Mouse (Mus musculus) cerebellum, postnatal 36 days (tissue): ENCODE results near the gene Kpnb1.

Source experiments
- DNase-seq, 2 experiments: peaks; one replicate each; pipeline ENCODE4 v3.0.0; 2021 to 2022; ENCODE audit warnings: mixed read lengths in 2 of 2

The Kpnb1 gene

DNA sequence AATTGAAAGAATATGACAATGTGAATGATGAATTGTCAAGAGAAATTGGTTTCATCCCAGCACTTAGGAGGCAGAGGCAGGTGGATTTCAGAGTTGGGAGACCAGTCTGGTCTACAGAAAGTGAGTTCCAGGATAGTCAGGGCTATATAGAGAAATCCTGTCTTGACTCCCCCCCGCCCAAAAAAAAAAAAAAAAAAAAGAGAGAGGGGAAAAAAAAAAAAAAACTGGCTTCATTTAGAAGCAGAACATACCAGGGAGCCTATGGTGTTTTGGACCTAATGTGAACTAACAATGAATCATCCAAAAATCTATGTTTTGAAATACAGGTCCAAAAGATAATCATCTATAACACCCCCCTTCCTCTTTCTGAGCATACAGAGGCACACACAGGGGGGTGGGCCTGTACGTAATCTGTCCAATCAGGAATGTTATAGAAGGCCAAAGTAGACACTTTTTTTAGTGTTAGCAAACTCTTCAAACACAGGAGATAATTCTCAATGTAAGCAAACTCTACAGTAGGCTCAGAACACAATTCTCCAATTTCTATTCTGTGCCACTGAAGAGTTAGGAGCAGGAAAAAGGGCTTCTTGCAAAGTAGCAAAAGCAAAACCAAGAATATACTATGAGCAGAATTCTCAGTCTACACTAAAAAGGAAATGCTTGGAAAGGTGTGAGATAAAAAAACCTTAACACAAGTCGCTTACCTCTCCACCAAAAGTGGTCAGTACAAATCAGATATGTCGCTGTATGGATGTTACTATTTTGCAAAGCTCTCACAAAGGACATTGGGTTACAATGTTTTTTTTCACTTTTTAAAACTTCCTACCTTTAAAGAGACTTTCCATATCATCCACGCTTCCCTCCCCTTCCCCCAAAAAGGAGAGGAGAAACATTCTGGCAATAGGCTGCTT, 1.7 kb downstream of the Kpnb1 start:
- DNase-seq: no peak

DNA sequence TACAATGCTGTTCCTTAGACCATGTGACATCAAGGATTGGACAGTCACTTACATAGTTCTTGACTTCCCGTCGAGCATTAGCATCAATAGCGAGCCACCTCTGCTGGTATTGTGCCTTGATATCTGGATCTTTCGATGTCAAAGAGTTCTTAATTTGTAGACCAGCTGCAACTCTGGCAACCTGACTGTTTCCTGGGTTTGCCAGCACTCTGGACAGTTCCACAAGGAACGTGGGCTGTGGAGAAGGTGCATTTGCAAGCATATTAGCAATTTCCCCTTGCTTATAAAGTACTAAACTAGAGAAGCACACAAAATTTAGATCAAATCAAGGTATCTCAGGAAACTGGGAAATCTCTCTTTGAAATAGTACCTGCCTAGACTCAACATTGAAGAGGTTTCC, 2.8 kb downstream of the Kpnb1 start:
- no peak for DNase-seq

DNA sequence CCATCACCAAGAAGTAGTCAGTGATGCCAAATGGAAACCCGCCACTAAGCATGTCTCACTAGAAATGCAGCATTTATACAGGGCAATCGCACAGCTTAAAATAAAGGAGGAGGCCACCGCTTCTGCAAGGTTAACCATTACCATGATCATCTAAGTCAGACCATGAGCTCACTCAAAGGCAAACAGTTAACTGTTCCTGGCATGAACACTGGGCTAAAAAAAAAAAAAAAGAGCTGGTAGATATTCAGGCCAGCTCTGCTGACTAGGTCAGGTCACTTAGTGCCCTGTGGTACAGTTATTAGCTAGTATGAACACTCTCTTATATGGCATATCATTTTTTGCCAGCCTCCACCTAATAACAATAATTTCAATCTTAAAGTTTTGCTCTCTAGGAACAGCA, 5.2 kb downstream of the Kpnb1 start:
- DNase-seq: no peak

DNA sequence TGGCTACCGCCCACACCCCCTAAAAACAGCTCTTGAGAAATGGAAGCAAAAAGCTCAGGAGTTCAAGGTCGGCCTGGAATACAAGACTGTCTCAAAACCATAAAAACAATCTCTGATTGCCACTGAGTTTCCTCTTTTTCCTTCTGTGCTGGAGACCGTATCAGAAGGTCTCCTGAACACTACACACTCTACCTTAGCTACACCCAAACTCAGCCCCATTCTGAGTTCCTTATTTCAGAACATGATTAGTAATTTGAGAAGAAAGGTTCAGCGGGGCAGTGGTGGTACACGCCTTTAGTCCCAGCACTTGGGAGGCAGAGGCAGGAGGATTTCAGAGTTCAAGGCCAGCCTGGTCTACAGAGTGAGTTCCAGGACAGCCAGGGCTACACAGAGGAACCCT, 6.6 kb downstream of the Kpnb1 start:
- no peak for DNase-seq

DNA sequence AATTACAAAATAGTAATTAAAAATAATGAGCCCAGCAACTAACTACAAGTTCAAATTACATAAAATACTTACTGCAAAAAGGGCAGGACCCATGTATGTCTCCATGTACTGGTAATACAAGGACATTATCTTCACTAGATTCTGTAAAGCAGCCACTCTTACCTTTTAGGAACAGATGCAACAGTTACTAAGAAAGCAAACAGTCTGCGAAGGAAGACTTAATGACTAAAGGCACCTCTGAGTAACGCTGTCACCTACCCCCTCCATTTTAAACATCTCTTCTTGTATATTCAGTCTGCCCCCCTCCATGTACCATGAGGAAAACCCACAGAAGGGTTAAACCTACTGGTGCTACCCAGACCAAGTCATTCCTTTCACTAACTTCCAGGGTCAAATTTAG, 9.5 kb downstream of the Kpnb1 start:
- DNase-seq: no peak

DNA sequence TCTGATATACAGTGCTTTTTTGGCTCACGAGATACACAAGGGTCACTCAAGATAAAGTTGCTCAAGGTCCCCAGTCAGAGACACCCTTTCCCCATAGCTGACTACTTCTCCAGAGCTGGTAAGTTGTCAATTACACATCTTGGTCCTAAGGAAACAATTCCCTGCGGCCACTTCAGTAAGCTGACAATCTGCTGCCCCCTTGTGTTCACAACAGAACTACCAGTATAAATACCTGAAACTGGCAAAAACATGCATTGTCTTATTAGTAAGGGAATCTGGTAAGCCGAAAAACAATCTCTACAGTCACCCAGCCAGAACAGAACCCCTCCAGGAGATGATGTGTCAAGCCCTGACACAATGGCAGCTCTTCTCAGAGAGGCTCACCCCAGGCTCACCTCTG, 10.8 kb downstream of the Kpnb1 start:
- peak; percentile 42 to 70 for DNase-seq

DNA sequence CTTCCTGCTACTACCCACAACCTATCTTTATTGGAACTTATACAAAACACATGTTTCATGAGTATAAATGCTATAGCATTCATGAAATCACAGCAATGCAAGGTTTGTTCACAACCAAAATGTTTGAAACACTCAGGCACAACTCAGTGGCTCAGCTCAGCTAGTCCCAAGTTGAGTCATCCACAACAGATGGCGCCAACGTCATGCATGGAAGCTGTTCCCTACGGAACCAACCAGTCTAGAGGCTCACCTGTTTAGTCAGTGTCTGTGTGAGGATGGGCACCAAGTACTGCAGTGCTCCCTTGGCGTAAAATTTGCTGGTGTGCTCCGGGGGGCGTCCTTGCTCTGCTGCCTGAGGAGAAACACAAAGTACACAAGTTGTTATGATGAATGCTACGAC, 12.2 kb downstream of the Kpnb1 start:
- DNase-seq: peak; percentile 41 to 42

DNA sequence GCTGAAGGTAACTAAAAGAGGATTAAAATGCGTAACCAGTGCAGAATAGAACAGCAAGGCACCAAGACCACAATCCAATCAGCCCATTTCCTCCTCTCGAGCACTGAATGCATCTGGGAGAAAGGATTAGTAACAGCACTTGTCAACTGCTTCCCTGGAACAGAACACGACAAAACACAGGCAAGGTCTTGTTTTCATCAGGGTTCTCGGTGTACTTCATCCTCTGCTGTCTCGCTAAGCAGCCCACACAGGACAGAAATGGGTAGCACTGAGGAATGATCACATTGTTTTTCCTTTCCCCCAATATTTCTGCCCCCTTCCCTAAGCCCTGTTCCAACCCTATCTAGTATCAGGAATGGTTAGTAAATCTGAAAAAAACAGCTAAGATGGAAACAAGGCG, 27.3 kb downstream of the Kpnb1 start:
- DNase-seq: no peak

DNA sequence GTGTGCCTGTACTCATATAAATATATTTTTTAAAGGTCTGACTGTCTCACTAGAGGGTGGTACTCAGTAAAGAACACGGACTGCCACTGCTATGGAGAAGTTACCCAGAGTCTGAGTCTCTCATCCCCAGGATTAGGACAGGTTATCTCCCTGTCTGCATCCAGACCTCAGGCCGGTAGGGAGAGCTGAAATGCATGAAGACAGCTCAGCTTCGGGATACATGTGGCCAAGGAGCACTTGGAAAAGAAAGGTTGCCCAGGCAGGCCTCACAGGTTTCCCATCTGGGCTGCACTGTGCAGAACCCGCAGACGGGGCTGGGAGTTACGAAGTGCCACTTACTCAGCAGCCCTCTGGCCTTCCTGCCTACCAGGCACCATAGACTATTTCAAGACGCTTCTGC, 30.7 kb downstream of the Kpnb1 start:
- DNase-seq: no peak

DNA sequence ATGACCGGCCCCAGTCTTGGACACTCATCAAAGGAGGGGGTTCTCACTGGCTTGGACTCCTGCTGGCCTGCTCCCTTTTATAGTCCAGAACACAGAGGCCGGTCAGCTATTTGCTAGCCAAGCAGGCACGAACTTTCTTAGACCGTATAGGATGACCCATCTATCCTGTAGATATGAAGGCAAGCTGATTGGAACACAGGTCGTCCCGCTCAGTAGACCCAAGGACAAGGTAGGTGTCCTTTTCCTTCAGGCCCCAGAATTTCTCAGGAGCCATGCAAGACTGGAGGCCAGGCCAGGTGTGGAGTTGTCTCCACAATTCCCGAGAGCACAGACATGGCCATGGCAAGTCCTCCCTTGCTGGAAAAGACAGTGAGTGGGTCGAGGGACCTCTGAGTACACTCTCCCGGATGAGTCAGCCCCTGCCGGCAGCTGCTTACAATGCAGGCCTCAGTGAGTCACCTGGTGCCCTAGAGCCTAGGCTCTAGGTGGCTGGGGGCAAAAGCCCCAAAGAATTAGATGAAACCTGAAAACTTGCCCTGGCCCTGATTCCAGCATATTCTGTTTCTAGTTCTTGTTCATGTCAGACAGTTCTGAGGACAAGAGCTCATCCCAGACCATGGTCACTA, 34.9 kb downstream of the Kpnb1 start:
- DNase-seq: no peak

DNA sequence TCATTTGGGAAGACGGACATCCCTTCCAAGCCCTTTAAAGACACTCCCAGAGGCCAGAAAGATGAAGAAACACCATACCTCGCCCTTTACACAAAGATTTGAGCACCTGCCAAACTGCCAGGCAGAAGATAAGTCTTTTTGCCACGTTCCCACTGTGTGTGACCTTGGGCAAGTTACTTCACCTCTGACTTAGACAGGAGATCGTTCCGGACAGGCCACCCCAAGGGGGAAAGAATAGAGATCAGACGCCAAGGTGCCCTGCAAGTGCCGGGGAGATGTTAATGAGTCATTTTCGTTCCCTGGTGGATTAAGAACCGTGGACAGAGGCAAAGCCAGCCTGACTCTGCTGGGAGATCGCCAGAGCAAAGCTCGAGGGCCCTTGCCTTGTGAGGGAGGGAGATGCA, 35.7 kb downstream of the Kpnb1 start:
- DNase-seq: peak in 1 of 2 experiments; percentile 48

DNA sequence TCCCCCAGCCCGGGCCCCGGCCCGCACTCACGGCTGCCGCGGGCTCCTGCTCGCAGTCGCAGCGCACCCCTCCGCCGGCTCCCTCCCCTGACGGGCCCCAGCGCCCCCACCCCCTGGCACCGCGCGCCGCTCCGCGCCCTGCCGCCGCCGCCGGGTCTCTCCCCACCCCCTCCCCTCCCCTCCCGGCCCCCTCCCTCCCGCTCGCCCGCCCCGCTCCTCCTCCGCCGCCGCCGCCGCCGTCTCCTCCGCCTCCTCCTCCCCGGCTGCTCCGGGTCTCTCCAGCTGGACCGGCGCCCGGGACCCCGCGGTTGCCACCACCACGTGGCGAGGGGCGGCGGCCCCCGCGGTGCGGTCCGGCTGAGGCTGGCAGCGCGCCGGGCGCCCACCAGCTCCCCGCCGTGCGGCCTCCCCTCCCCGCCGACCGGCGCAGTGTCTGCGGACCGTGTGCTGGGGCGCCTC, 36.3 kb downstream of the Kpnb1 start, which contains the start of gene Tbkbp1:
Tbkbp1 (minus strand) TSS at position 153 of the 459 bp plus-strand sequence.
- peak; percentile 64 to 69 for DNase-seq

DNA sequence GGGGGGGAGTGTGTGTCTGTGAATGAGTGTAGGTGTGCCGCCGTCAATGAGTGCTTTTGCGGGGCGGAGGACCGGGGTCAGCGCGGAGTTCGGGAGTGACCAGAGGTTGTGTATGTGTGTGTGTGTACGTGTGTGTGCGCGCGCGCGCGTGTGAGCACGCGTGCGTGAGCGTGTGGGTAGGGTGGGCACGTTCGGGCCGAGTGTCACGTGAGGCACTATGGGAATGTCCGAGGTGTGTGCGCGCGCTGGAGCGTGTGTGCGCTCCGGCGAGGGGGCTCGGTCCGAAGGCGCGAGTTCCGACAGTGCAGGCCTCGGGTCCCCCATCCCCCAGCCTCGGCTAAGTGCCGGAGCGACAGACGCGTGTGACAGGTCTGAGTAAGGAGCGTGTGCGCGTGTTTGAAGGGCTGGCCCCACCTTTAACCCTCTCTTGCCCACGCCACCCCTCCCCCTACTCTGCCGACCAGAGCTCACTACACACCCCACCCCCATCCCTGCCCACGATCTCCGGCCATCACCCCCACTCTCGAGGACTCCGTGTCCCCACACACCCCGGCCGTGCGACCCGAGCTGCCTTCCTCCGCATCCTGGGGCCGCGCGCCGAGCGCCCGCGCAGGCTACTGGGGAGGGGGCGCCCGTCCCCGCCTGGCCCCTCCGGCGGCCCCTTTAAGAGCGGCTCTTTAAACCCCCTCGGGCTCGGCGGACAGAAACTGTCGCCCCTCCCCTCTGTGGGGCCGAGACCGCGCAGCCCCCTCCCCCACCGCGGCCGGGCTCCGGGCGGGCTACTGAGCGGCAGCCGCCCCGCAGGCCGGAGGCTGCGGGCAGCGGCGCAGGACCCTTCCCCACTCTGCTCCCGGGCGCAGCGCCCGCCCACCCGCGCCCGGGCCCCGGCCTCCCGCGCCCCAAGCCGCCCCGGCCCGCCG, 37.0 kb downstream of the Kpnb1 start:
- peak; percentile 81 to 83 for DNase-seq

DNA sequence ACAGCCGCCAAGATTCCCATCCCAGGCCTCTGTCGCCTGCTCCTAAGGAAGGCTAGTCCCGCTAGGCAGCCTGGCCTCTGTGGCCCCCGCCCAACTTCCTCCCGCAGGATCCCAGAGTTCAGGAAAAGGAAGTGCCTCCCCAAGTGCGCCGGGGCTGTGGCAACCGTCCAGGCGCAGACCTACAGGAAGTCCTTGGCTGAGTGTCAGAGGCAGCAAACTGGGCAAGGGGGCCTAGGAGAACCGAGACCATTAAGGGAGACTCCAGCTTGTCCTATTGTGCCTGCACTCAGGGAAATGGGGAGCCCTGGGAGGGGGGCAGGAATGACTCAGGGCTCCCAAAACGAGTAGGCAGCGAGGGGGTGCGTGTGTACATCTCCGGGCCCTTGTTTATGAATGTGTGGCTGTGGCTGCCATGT, 37.7 kb downstream of the Kpnb1 start:
- peak; percentile 67 to 68 for DNase-seq

DNA sequence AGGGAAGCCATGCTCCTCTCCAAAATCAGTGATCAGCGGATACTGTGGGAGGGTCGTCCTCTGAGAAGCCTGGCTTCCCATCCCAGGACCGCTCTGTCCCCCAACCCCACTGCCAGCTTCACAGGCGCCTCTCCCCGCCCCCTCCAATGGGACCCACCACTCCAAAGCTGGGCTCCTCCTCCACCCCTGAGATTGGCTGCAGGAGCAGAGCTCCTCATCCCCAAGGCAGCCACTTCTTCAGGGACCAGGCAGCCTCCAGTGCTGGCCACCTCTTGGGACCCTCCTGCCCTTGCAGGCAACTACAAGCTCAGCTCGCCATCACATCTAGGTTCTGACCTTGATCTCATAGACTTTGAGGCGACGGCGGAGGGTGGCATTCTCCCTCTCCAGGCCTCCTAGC, 38.7 kb downstream of the Kpnb1 start:
- DNase-seq: no peak

DNA sequence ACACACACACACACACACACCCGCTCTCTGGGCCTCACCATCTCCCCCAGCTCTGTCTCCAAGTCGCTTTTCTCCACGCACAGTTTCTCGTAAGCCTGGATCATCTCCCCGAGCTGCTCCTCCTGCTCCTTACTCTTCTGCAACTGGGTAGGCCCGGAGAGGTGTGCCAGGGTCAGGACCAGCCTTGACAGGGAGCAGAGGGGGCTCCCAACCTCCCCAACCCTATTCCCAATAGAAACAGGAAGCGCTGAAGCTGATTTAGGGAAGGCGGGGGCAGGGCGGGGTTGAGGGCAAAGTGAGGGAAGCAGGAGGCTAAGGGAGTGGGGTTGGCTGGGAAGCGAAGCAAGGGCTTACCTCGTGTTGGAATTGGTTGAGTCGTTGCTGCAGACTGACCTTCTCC, 39.1 kb downstream of the Kpnb1 start:
- no peak for DNase-seq

DNA sequence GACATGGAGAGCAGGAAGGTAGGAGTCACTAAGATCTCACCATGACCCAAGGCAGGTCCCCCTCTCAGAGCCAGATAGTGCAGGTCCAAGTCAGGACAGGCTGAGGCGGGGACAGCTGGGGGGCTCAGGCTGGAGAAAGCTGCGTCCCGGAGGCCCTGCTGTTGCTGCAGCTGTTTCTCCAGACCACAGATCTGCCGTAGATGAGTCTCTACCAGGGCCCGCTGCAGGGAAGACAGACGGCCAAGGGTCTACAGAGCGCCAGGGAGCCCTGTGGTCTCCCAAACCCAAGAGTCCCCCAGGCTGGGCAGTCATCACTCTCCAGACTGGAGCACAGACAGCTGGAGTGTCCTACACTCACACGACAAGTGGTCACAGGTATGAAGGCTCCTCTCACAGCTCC, 40.3 kb downstream of the Kpnb1 start:
- no peak for DNase-seq

DNA sequence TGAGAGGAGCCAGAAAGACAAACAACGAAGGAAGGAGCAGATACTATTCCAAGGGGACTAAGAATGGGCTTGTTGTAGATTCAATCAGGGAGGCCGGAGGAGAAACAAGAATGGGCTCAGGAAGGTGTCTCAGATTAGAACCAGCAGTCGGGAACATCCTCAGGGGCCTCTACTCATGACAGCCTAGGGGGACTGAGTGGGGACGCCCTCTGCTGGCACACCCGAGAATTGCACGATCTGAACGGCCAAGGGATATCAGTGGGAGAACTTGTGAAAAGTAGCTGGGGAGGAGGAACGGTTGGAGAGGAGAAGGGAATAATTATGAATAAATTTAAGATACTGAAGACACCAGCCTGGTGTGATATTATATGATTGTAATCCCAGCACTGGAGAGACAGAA, 41.0 kb downstream of the Kpnb1 start:
- peak; percentile 76 to 77 for DNase-seq

DNA sequence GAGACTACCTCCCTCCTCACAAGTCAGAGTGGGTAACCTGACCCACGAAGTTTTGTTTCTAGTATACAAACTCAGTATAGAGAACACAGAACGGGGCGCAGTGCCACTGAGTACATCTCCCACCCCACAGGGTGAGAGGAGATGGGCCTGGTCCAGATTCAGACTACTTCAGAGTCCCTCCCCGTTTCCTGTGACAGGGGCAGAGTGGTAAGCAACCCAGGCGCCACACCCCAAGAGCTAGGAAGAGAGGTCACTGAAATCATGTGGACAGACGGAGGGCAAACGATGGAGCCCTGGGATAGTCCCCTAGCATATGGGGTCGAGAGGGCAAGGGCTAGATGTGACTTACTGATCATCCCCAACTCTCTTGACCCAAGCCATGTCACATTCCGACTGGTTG, 41.7 kb downstream of the Kpnb1 start:
- no peak for DNase-seq

DNA sequence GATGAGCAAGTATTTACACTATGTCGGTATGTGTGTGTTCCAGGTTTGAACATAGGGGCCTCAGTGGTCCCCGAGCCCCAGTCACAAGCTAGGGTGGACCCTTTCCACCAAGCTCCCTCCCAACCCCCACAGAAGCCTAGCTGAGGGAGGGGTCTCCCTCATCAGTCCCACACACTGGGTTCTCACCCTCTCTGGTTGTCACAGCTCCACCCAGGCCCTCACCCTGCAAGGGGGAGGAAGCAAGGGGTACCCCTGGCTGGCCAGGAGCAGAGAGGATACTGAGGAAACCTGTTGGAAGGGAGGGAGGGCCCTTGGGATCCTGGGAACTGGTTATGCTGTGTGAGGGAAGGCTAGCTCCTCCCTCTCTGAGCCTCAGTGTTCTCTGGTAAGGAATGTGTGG, 42.4 kb downstream of the Kpnb1 start:
- no peak for DNase-seq

DNA sequence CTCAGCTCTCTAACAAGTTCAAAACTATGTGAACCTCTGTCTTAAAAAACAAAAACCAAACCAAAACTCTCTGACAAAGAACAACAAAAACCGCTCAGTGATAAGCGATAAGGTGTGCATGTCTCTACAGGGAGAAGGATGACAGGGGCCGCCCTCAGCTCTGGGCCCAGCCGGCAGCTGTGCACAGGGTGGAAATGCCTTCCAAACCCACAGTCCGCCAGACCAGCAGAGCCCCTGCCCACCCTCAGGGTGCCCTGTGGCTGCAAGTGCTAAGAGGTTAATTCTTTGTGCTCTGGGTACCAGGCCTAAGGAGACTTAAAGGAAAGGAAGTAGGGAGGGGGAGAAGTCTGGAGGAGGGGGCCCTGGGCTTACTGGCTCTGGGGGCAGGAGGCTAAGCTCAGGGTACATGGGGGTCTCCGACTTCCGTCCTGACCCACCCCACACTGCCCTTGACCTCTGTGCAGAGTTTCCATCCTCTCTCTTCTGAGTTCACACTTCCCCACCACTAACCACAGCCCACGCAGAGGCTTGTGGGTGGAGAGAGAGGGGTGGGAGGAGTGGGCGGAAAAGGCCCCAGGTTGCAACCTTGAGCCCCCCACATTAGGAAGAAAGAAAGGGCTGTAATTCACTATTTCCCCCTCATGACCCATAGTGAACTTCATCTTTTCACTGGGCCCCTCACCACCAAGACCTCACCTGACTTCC, 44.3 kb downstream of the Kpnb1 start:
- no peak for DNase-seq

DNA sequence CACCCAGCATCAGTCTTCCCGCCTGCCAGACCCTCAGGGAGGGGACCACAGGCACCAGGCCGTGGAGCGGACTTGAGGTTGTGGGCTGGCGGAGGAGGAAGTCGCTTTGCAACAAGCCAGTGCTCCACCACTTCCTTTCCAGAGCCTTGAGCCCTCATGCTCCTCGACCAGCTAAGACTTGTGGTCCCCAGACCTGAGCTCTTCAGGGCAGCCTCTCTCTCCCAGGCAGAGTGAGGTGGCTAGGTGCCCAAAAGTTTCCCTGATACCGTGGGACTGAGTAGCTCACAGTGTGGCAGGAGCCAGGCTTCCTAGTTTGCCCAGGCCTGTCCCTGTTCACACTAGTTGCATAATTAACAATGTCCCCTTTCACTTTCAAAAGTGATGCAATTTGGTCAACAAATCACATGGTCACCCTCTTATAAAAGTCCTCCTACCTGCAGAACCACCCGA, 45.5 kb downstream of the Kpnb1 start:
- no peak for DNase-seq
